Mouse (Mus musculus) c-Kit-positive CD71-positive TER-119-negative erythroid progenitor cells, embryonic 14.5 days (primary cell): ENCODE data around the gene Tnfaip2.

Experiments
- DNase-seq: peaks from one replicate; pipeline ENCODE4 v3.0.0-alpha.2; 2013; ENCODE audit warnings: low read depth

The Tnfaip2 gene

DNA sequence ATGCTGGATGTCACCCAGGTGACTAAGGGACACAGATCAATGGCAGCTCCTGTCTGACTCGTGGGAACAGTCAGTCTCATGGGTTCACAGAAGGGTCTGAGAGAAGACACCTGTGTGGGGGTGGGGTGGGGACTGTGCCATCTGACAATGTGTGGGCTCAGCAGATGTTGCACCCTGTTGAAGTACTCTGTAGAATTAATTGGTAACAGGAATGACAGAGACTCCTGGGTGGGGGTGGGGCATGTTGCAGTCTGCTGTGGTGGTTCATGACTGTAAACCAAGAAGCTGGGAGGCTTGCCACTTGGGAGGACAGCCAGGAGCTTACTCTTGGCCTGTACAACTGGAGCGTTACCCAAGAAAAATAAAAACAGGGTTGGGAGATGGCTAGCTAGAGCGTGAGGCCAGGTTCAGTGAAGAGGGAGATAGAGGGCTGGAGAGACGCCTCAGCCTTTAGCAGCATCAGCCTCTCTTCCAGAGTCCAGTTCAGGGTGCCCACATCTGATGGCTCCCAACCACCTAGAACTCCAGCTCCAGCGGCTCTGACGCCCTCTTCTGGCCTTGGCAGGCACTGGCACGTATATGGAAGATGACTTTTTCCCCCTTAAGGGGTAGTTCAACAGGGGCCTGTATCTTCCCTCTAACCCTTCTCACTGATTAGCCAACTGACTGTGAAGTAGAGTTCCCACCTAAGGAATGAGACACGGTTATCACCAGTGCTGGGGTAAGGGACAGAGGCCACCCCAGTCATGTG is 32.8 kb downstream of the Tnfaip2 start:
- DNase-seq = no peak

DNA sequence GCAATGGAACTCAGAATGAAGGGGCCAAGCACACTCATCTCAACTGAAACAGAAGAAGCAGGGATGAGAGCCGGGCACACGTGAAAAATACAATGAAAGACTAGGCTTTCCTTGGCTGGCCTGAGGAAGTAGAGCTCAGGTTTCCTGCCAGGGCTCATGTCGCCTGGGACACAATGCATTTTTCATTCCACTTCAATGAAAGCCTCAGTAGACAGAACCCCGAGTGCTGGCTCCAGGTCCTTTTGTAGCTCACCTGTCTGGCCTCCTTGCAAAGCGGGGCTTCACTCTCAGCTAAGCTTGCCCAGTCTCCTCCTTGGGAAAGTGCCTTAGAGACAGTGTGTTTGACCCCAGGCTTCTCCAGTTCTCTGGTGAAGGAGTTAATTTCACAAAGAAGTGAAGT is 36.7 kb downstream of the Tnfaip2 start:
- DNase-seq = no peak

DNA sequence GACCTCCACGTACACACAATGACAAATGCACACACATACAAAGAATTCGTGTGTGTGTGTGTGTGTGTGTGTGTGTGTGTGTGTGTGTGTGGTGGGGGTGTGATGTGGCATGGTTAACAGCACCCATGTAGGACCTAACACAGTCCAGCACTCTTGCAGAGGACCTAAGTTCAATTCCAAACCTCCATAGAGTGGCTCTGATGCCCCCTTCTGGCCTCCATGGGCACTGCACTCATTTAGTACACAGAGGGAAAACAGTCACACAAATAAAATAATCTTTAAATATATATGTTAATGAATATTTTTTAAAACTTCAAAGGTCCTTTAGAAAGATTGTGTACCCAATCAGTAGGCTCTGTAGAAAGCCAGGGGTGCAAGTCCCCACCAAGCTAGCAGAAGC is 37.6 kb downstream of the Tnfaip2 start:
- peak; percentile 40 for DNase-seq

GRCm38 (mm10) chr12:111485046-111485651 is 42.9 kb downstream of the Tnfaip2 start:
- DNase-seq = no peak

DNA sequence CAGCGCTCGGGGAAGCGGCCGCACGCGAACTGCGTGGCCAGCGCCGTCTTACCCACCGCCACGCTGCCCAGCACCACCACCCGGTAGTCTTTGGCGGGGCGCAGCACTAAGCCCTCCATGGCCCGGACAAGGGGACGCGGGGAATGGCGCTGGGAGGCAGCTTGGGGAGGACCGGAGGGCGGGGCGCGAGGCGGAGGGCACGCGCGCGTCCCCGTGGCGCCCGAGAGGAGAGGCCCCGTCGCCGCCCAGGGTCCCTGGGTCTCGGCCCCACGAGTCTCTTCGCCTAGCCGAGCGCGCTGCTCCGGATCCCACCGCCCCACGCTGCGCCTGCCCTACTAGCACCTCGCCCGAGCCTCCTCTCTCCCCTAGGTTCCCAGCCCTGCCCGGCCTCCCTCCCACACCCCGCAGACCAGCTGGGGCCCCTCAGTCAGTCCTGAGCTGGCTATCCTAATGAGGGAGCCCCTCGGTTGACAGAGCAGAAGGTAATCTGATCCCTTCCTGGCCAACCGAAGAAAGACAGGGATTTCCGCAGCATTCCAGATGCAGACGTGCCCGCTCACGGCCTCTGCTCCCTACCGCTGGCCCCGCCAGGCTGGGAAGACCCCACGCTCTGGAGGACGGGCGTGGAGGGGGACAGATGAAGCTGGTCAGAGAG is 43.5 kb downstream of the Tnfaip2 start, which contains the start of gene Gm266:
Gene Gm266, minus strand, starts transcription at position 172 of the 655 bp plus-strand sequence.
- DNase-seq = no peak

DNA sequence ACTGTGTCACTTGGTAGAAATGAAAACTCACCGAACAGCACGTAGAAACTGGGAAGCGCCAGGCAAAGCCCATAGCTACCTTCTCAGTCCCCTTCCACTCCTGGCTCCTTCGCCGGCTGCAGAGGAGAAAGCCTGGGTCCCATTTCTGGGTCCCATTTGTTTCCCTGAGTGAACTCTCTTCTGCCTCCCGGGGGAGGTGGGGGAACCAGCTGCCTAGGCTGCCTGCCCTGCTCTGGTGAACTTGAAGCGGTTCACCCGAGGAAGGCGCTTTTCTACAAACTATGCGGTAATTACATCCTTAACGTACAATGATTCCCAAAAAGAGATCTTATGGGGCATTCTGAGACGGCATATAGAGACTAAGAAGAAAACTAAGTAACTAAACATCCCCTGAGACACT is 44.2 kb downstream of the Tnfaip2 start:
- no peak for DNase-seq

GRCm38 (mm10) chr12:111489261-111489865 is 47.1 kb downstream of the Tnfaip2 start:
- DNase-seq = no peak

DNA sequence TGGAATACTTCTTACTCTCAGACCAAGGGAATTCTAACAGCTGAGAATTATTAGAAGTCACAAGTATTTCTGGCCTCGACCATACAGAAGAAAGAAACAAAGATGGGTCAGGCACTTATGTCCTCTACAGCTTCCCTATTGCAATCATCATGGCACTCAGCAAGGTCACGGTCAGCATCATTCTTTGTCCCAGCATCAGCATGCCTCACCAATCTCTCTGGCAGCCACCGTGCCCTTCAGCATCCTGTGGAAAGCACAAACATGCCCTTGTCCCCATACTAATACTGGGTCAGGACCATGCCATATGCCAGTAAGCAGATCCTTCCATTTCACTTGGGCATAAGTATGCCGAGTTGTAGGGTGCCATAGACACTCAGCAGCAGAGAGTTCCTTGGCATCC is 52.7 kb downstream of the Tnfaip2 start:
- no peak for DNase-seq

- no peak for DNase-seq
These were observed 54.8 kb downstream of the Tnfaip2 start for GRCm38 (mm10) chr12:111497076-111497475.

- DNase-seq = no peak
These were observed 57.3 kb downstream of the Tnfaip2 start for GRCm38 (mm10) chr12:111499617-111500016.

DNA sequence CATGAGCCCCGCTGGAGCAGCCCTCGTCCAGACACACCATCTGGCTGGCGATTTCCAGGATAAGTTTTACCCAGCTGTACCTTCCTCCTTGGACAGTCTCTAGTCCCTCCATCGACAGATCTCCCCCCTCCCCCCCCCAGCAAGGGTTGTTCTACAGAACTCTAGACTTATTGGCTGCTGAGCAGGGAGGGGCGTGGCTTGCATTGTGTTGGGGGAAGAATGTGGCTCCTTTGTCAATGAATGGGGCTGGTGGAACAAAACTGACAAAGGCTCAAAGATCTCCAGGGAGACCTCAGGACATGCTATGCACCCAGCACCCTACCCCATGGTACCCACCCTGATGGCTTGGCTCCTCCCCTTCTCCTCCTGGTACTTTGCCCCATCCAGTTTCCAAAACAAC is 58.5 kb downstream of the Tnfaip2 start:
- no peak for DNase-seq

DNA sequence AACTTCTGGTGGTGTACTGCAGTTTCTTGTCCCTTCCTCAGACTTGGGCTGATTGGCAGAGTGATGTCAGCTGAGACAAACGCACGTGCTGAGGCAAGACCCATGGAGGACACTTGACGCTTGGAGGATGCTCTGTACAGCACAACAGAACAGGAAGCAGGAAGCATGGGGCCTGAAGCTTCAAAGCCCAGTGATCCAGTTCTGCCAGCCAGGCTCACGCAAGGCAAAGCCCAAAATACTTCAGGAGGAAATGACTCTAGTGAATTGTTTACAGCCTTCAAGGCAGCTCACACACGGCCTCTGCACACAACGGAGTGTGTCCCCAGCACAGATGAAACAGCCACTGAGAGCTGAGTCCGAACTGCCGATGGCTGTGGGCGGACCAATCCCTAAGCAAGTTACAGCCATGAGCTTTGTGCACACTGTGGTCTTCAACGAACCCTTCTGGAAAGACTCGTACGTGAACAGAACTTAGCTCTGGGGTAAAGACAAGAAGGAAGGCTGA is 60.8 kb downstream of the Tnfaip2 start:
- no peak for DNase-seq

DNA sequence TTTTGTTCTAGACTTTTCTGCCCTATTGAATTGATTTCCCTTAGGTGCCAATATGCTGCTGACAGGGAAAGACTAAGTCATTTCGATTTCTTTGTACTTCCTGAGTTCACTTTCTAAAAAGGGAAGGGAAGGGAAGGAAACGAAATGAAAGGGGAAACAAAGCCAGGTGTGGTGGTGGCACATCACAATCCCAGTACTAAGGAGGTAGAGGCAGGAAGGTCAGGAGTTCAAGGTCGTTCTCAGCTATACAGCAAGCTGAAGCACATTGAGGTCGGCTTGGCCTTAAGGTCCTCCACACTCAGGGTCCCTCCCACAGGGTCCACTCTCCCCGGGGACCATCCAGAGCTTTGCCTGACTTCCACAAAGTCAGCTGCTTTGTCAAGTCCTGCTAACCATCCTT is 61.3 kb downstream of the Tnfaip2 start:
- DNase-seq = no peak
